Comparison of ENCODE assay signal across 13 mouse cellular contexts in genomic region chr13:45509366-45509765, GRCm38 (mm10). TPM values are rescaled to one million over a fixed set of nuclear protein-coding genes. Genes with fewer than 3 reads are reported as not detected.
DNase-seq lines count a peak whose midpoint lies in the region; ATAC-seq lines count a peak whose summit lies in the region.
"Had no signal": no experiment of that assay in that cellular context is flagged by ENCODE, and none has a peak within 500 bp of the region (broad histone marks: within the 10 kb centered on the region; RNA-seq: fewer than 3 reads in every experiment).

No protein-coding gene starts in this region.

- no peak overlapping the region for H3K4me3 ChIP-seq in hindbrain, embryonic 11.5 days (ENCODE audit: low read depth, low read length)
- no peak overlapping the region for H3K4me3 ChIP-seq in hindbrain, embryonic 13.5 days
- peak overlapping the region; percentile 76 for H3K4me3 ChIP-seq in megakaryocyte, embryonic 14.5 days (replicated peaks)
- H3K4me3 ChIP-seq in liver, embryonic 11.5 days (ENCODE audit: low read depth, low read length) = peak overlapping the region; percentile 82
- H3K4me3 ChIP-seq: forebrain, embryonic 13.5 days had no signal

- no peaks in the 10 kb centered on the region for H3K9me3 ChIP-seq in hindbrain, embryonic 11.5 days (ENCODE audit: control insufficient read depth, low read length)
- H3K9me3 ChIP-seq in hindbrain, embryonic 13.5 days = no peaks in the 10 kb centered on the region
- H3K9me3 ChIP-seq in megakaryocyte, embryonic 14.5 days = peaks cover 9% of the 10 kb centered on the region
- no peaks in the 10 kb centered on the region for H3K9me3 ChIP-seq in liver, embryonic 11.5 days (ENCODE audit: control insufficient read depth, low read length)
- H3K9me3 ChIP-seq: embryonic facial prominence, embryonic 13.5 days; forebrain, embryonic 13.5 days had no signal

- H3K4me1 ChIP-seq in hindbrain, embryonic 11.5 days (replicated peaks; ENCODE audit: control insufficient read depth, insufficient read depth, low read length) = 0 out of 2 replicates have a peak, but pooled peaks cover 4% of the 10 kb centered on the region
- H3K4me1 ChIP-seq in hindbrain, embryonic 13.5 days (replicated peaks) = peaks cover 23% of the 10 kb centered on the region
- H3K4me1 ChIP-seq in megakaryocyte, embryonic 14.5 days = peaks cover 83% of the 10 kb centered on the region
- H3K4me1 ChIP-seq in liver, embryonic 11.5 days (replicated peaks; ENCODE audit: control insufficient read depth, insufficient read depth, low read length) = peaks cover 52% of the 10 kb centered on the region

- no peaks in the 10 kb centered on the region for H3K36me3 ChIP-seq in hindbrain, embryonic 11.5 days (ENCODE audit: control insufficient read depth, insufficient read depth, low read length)
- H3K36me3 ChIP-seq in hindbrain, embryonic 13.5 days = no peaks in the 10 kb centered on the region
- H3K36me3 ChIP-seq in megakaryocyte, embryonic 14.5 days (replicated peaks; ENCODE audit: low read length) = peaks cover 34% of the 10 kb centered on the region
- H3K36me3 ChIP-seq in liver, embryonic 11.5 days (ENCODE audit: control insufficient read depth, insufficient read depth, low read length) = no peaks in the 10 kb centered on the region
- H3K36me3 ChIP-seq: embryonic facial prominence, embryonic 13.5 days had no signal

- peaks cover 4% of the 10 kb centered on the region; the same call in 1 of the 2 replicates for H3K27me3 ChIP-seq in hindbrain, embryonic 11.5 days (ENCODE audit: control insufficient read depth, insufficient read depth, low read length)
- peaks cover 16% of the 10 kb centered on the region for H3K27me3 ChIP-seq in hindbrain, embryonic 13.5 days
- no peaks in the 10 kb centered on the region for H3K27me3 ChIP-seq in megakaryocyte, embryonic 14.5 days (replicated peaks)
- no peaks in the 10 kb centered on the region for H3K27me3 ChIP-seq in liver, embryonic 11.5 days (replicated peaks; ENCODE audit: control insufficient read depth, insufficient read depth, low read length)

- no peak for DNase-seq in hindbrain, embryonic 11.5 days (ENCODE audit: low spot score)
- no peak for DNase-seq in liver, embryonic 11.5 days (ENCODE audit: low spot score)
- DNase-seq in right cerebral cortex, postnatal 36 days (ENCODE audit: low spot score in 2 of 2) = no peak
- DNase-seq: adrenal gland, adult 2 months; cerebellum, postnatal 10 days; kidney, postnatal 14 days had no signal

- 0 out of 2 replicates have a peak overlapping the region, but pooled peaks have one; percentile 5 for H3K4me2 ChIP-seq in hindbrain, embryonic 11.5 days (replicated peaks; ENCODE audit: low read depth, low read length)
- H3K4me2 ChIP-seq in hindbrain, embryonic 13.5 days = no peak overlapping the region
- peak overlapping the region; percentile 88 for H3K4me2 ChIP-seq in liver, embryonic 11.5 days

- H3K9ac ChIP-seq in hindbrain, embryonic 11.5 days (ENCODE audit: low read depth, low read length) = no peak overlapping the region
- no peak overlapping the region for H3K9ac ChIP-seq in hindbrain, embryonic 13.5 days
- peak overlapping the region; percentile 96 for H3K9ac ChIP-seq in liver, embryonic 11.5 days (ENCODE audit: low read depth, low read length)
- H3K9ac ChIP-seq: forebrain, embryonic 13.5 days had no signal

- no peak overlapping the region for H3K27ac ChIP-seq in hindbrain, embryonic 11.5 days (ENCODE audit: low read depth, low read length)
- H3K27ac ChIP-seq in hindbrain, embryonic 13.5 days = no peak overlapping the region
- peak overlapping the region; percentile 62; the same call in 1 of the 2 replicates for H3K27ac ChIP-seq in liver, embryonic 11.5 days (ENCODE audit: low read depth, low read length)
- H3K27ac ChIP-seq: embryonic facial prominence, embryonic 13.5 days; forebrain, embryonic 13.5 days; stomach, postnatal 0 days had no signal

- 63% methylated on average over 6 of the region's 6 CpGs for WGBS in hindbrain, embryonic 11.5 days
- WGBS in hindbrain, embryonic 13.5 days = 64% methylated on average over 6 of the region's 6 CpGs
- 57% methylated on average over 6 of the region's 6 CpGs for WGBS in liver, embryonic 11.5 days

- no peak for ATAC-seq in hindbrain, embryonic 11.5 days (ENCODE audit: low FRiP score)
- no peak for ATAC-seq in hindbrain, embryonic 13.5 days (ENCODE audit: low FRiP score)
- no peak for ATAC-seq in megakaryocyte, adult 5-6 weeks (ENCODE audit: poor library complexity, severe bottlenecking)
- ATAC-seq in liver, embryonic 11.5 days (replicated peaks; ENCODE audit: low FRiP score) = no peak
- no peak for ATAC-seq in megakaryocyte progenitor cell, adult 5-6 weeks (replicated peaks; ENCODE audit: poor library complexity)

RNA-seq across cellular contexts. Expression of gene Gmpr, which starts 2.1 kb away (rescaled TPM):
- polyA plus RNA-seq in hindbrain, embryonic 11.5 days (2014; fragmentation: Nextera tagmentation; extraction: Ambion mirVana) = 26.8 and 28.8 TPM in 2 replicates
- 31.6 and 35.1 TPM in 2 replicates for polyA plus RNA-seq in hindbrain, embryonic 13.5 days (2015; fragmentation: Nextera tagmentation; extraction: Ambion mirVana)
- polyA plus RNA-seq in megakaryocyte, embryonic 14.5 days (2012; ENCODE audit: insufficient read depth, low replicate concordance) = 140 and 296 TPM in 2 replicates
- total RNA-seq in megakaryocyte, adult 5-6 weeks (2015) = 1.7 and 2.0 TPM in 2 replicates
- 1.0 and 1.1 TPM in 2 replicates for total RNA-seq in megakaryocyte, adult 5-6 weeks (2017)
- 200 and 221 TPM in 2 replicates for polyA plus RNA-seq in liver, embryonic 11.5 days (2014; fragmentation: Nextera tagmentation; extraction: Ambion mirVana)
- total RNA-seq in megakaryocyte progenitor cell, adult 5-6 weeks (2015) = 16.3 and 20.5 TPM in 2 replicates
- total RNA-seq in megakaryocyte progenitor cell, adult 5-6 weeks (2017) = 13.6 and 15.3 TPM in 2 replicates

Comparison
In these comparisons a context has a peak if more than half of its experiments do, and no peak if none do; other contexts are left out.
1. H3K4me3 ChIP-seq: peak in megakaryocyte, embryonic 14.5 days (single experiment) and liver, embryonic 11.5 days (single experiment); none in hindbrain, embryonic 11.5 days (single experiment) and hindbrain, embryonic 13.5 days (single experiment).